Mouse (Mus musculus) CH12.LX (cell line): ENCODE results near the gene Cd8a.

Experiments used
- CTCF ChIP-seq, 2 experiments: IDR thresholded peaks in 1 of 2; conservative IDR thresholded peaks in 1 of 2; 2 replicates each; pipeline ENCODE4 v1.5.1; 2011 to 2012; ENCODE audit warnings: low read depth in 2 of 2, low read length in 2 of 2, improper control_type of control experiment in 1 of 2, inconsistent platforms in 1 of 2, mild to moderate bottlenecking in 1 of 2, moderate library complexity in 1 of 2
- E2F4 ChIP-seq: IDR thresholded peaks from 2 replicates; pipeline ENCODE4 v1.6.1; 2011; ENCODE audit warnings: low read depth, low read length, improper control_type of control experiment; ENCODE audit not compliant: insufficient replicate concordance
- ELF1 ChIP-seq: IDR thresholded peaks from 2 replicates; pipeline ENCODE4 v1.6.1; 2014; ENCODE audit warnings: low read depth, mild to moderate bottlenecking, inconsistent platforms, low read length, improper control_type of control experiment
- HCFC1 ChIP-seq: IDR thresholded peaks from 2 replicates; pipeline ENCODE4 v1.6.1; 2012; ENCODE audit warnings: low read depth, mild to moderate bottlenecking, inconsistent platforms, low read length, improper control_type of control experiment
- MEF2A ChIP-seq: IDR thresholded peaks from 2 replicates; pipeline ENCODE4 v1.6.1; 2014; ENCODE audit warnings: low read depth, mild to moderate bottlenecking, inconsistent platforms, low read length, improper control_type of control experiment, borderline replicate concordance
- POLR2A ChIP-seq: IDR thresholded peaks from 2 replicates; pipeline ENCODE4 v1.6.1; 2011; ENCODE audit warnings: low read depth, mild to moderate bottlenecking, improper control_type of control experiment, low read length
- RCOR1 ChIP-seq: conservative IDR thresholded peaks from 2 replicates; pipeline ENCODE4 v1.6.1; 2012; ENCODE audit warnings: low read depth, mild to moderate bottlenecking, inconsistent platforms, low read length, improper control_type of control experiment
- USF2 ChIP-seq: conservative IDR thresholded peaks from 2 replicates; pipeline ENCODE4 v1.6.1; 2011; ENCODE audit warnings: low read depth, low read length, improper control_type of control experiment

DNA sequence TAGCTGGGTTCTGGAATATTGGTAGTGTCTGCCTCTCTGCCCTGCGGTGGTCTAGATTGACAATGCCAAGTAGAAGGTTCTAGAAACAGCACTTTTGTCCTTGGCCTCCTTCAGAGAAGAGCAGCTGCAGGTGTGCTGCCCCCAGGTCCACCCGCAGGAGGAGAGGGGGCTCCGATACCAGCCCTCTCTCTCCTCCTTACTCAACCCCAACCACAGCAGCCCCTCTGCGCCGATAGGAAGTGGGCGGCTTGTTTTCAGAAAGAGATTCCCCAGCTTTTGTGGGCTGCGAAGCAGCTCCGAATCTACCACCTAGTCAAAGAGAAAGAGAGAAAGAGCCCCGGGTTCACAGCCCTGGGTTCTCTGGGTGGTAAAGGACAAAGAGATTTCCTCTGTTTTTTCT is 32.0 kb upstream of the Cd8a start:
- TF ChIP-seq POLR2A (no peak), CTCF (conservative IDR thresholded peaks at IDR 0.05 in 1 of 2, IDR thresholded peaks at IDR 0.05 in 1 of 2; ENCODE audit: low read depth in 2 of 2, low read length in 2 of 2) (no peak), MEF2A (no peak), RCOR1 (no peak), E2F4 (no peak), USF2 (no peak), ELF1 (no peak), HCFC1 (no peak)
